Mouse (Mus musculus) layer of hippocampus, adult 9-10 months (tissue): ENCODE data around the gene Rac3.
"Not testable (repeated sequence)": the region's sequence is repeated elsewhere in the genome, so short reads cannot be mapped to it uniquely, and the experiment has no call there.

Experiments used
- DNase-seq: peaks from one replicate; pipeline ENCODE4 v3.0.0; 2022; ENCODE audit warnings: low spot score

The Rac3 gene

DNA sequence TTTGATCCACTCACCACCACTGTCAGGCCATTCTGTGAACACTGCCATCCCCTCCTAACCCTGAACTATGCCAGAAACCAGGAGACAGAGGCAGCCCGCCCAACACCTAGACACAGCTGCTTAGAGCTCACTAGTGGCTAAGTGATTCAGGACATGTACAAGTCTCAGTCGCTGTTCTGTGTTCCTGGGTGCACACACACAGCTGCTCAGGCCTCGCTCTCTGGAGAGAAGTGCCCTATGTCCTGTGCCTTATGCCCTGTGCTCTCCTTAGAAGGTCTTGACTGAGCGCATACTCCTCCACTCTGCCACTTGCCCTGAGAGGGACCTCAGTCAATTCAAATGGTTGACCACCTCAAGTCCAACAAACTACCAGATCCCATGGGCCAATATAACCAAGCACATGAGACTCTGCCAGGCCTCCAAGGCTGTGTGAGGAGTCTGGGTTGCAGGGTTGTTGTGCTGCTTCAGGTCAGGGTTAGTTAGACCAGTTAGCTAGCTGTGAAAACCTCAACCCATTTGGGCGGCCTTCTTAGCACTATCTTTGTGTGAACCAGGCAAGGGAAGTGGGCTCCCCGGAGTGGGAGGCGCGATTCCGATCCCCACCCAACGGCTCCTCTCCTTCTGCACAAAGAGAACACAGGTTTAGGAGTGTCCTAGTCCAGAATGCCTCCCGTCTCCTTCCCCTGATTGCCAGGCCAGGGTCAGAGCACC is 7.4 kb downstream of the Rac3 start:
- DNase-seq = no peak

DNA sequence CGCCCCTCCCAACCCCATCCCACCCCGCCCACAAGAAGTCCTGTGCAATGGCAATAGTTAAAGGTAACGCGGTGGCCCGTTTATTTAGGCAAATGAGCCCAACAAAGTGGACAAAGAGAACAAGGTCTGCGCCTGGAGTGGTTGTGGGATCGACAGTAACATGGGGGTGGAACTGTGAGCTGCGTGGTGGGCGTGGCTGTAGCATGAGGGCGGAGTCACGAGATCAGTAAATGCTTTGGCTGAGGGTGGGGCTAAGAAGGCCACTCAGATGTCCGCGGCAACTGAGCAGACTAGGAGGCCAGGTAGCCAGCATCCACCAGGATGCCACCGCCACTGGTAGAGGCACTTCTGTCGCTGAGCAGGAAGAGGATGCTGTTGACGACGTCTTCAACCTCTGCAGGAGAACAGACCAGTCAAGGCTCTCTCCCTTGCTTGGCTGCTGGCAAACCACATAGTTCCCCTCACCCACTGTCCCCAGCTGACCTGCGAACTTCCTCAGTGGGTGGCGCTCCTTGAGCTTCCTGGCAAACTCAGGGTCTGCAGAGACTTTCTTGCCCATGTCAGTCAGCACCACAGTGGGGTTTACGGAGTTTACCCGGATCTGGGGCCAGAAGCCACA is 8.3 kb downstream of the Rac3 start:
- DNase-seq = not testable (repeated sequence)

DNA sequence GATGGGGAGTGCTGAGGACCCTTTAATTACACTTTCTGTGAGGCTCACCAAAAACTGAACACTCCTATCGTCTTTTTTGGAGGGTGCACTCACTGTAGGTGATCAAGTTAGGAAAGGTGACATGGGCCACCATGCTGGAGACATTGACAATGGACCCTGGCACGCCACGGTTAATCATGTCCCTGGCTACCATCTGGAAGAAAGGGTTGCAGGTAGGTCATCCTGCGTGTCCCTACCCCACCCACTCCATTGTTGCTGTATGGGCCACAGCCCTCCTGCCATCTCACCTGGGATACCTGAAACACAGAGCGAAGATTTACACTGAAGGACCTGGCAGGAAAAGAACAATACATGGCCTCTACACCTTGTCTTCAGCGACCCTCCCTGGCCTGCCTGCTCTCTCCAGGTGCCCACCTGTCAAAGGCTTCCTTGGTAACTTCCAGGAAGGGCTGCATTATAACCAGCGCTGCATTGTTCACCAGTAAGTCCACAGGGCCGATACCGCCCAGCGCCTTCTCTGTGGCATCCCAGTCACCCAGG is 9.1 kb downstream of the Rac3 start:
- DNase-seq = no peak

DNA sequence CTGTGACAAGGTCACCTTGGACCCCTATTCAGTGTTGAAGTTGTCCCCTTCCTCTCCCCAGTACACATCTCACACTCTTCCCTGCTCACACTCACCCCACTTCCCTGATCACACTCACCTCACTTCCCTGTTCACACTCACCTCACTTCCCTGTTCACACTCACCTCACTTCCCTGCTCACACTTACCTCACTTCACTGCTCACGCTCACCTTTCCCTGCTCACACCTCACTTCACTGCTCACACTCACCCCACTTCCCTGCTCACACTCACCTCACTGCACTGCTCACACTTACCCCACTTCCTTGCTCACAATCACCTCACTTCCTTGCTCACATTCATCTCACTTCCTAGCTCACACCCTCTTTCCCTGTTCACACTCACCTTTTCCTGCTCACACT is 10.1 kb downstream of the Rac3 start:
- no peak for DNase-seq

DNA sequence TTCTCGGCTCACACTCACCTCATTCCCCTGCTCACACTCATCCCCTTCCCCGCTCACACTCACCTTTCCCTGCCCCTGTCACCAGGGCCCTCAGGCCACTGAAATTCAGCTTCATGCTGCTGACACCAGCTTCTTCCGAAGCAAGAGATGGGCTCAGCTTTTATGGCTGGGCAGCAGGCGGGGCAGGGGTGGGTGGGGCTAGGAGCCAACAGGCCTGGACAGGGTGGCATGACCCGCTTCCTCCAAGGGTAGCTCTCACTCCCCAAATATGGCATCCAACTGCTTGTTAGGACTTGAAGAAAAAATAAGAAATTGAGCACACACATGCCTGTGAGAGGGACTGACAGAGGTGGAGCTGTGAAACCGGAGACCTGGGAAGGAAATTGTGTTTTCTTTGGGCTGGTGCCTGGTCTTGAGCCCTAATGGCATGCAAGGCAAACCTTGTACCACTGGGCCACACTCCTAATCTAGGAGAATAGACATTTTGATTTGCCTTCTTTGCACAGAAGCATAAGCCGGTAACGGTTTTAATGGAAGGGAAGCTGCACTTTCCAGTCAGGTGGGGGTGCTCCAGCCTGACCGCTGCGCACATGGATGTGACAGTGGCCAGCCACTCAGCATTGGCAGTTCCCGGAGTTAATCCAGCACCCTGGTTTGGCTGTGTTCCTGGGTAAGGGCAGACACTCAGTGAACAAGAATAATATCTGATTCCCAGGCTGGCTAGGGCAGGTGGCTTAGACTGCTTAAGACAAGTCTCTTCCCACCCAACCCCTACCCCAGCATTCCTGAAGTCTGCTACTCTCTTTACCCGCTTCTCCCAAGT is 10.8 kb downstream of the Rac3 start, which contains the start of gene Cbr2:
Gene Cbr2, minus strand, starts transcription at position 257 of the 823 bp plus-strand sequence.
- no peak for DNase-seq

DNA sequence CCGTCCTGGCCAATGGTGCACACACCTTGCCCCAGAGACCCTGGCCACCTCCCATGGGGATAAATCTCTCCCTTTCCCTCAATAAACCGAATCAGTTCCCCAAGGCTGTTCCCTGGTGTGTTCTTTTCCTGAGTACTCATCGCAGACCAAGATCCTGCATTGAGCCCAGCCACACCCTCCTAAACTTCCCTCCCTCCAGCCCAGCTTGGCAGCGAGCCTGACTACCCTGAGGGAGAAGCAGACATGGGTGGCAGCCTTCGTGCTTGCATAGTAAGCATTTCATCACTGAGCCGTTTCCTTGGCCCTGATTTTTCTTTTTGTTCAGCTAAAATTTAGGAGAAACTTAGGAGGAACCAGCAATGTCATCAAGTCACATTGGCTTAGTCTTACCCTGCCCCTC is 12.3 kb downstream of the Rac3 start:
- DNase-seq = no peak

DNA sequence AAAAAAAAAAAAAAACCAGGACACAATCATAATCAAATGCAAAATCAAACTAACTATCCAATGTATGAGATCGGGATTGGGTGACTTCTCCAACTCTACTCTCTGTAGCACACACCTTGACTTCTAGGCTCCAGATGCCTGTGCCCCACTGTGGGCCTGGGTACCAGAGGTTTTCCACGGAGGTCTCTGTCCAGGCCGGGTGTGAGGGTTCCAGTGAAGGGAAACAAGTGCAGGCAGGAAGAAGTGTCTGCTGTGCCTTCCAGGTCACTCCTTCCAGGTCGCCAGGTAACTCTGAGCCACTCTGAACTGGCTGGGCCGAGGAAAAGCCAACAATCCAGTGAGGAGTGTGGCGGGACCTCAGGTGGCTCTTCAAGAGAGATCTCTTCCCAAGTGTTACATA is 15.2 kb downstream of the Rac3 start:
- DNase-seq = no peak

DNA sequence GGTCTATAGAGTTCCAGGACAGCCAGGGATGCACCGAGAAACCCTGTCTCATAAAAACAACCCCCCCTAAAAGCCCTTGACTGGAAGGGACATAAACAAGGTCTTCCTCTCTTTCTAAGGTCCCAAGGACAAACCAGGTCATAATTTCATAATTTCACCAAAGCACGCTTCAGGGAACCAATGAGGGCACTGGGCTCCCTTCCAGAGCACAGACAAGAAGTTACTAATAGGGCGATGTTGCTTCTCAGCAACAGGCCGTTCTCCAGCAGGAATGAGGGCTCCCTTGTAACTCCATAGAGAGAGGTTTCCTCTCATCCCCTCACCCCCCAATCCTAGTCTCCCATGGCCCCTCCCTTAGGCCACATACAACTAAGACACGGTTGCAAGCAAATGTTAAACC is 19.7 kb downstream of the Rac3 start:
- no peak for DNase-seq

DNA sequence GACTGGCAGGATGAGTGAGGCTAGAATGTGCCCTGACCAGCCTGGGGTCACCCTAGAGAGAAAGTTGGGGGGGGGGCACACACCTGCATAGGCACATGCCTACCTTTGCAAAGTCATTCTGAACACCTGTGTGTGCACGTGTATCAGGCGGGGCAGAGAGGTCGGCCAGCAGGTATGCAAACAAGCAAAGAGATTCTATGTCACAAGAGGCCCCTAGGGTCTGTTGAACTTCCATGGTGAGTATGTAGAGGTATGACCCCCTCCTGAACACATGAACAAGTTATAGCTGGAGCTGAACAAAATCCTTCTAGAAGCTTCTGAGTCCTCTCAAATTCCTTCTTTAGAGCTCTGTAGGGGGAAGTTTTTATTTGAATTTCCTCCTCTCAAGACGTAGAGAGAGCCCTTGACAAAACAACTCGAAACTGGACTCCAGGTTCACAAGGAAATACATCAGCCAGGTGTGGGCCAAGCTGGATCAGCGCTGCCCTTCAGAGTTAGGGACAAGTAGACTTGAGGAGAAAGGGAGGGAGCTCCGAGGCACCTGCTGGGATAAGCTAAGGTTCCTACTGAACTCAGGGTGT is 22.9 kb downstream of the Rac3 start:
- no peak for DNase-seq

DNA sequence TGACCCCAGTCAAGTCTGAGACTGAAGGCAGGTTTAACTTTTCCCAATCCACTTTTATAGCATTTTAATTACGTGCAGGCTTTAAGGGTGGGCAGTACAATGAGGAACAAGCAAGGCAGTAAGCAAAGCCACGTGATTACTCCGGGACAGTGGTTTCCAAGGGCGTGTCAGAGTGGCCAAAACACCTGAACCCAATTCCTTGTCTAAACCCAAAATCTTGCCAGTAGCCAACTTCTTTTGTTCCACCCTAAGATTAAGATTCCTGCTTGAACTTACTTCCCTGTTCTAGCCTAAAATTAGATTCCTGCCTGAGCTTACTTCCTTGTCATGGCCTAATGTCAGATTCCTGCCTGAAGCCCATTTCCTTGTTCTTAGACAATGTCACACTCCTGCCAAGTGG is 26.7 kb downstream of the Rac3 start:
- no peak for DNase-seq

DNA sequence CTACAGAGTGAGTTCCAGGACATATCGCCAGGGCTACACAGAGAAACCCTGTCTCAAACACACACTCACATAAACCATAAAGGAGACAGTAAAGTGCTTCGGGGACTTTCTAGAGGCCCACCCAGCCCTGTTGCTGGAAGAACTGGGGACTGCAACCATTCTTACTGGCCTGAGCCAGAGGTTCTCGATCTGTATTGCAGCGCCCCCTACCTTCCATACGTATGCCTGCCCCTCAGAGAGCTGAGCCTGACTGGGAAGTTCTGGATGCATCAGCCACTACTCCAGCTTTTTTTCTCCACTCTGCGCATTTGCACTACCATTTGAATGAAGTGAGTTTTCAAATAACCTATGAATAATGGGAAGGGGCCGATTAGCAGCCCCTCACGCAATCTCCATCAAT is 28.2 kb downstream of the Rac3 start:
- DNase-seq = no peak

DNA sequence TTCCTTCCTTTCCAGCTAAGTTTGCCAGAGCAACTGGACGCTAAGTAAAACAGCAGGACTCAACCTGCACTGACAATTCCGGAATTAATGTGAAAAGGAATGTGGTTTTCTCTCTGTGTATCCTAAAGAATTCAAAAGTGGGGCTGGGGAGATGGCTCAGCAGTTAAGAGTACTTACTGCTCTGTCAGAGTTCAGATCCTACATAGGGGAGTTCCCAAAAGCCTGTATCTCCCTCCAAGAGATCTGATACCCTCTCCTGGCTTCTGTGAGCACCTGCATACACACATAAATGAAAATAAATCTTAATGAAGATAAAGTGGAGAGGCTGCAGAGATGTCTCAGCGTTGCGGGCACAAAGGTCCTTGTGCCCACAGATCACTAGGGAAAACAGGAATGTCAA is 30.3 kb downstream of the Rac3 start:
- DNase-seq = no peak

DNA sequence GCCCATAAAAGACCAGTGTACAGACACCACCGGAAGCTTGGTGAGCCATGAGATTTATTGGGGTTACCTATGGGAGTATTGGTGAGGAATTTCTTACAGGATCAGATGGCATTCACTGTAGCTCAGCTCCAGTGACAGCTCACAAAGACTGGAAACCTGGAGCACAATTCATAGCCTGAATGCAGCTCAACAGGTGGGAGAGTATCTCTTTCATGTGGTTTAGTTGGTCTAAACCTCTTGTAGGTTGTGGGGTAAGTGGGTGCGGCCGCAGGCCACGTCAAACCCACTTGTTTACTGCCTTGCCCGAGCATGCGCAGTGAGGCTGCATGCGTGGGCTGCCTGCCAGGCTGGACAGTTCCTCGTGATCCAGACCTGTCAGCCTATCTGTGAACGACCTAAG is 39.0 kb downstream of the Rac3 start:
- no peak for DNase-seq

DNA sequence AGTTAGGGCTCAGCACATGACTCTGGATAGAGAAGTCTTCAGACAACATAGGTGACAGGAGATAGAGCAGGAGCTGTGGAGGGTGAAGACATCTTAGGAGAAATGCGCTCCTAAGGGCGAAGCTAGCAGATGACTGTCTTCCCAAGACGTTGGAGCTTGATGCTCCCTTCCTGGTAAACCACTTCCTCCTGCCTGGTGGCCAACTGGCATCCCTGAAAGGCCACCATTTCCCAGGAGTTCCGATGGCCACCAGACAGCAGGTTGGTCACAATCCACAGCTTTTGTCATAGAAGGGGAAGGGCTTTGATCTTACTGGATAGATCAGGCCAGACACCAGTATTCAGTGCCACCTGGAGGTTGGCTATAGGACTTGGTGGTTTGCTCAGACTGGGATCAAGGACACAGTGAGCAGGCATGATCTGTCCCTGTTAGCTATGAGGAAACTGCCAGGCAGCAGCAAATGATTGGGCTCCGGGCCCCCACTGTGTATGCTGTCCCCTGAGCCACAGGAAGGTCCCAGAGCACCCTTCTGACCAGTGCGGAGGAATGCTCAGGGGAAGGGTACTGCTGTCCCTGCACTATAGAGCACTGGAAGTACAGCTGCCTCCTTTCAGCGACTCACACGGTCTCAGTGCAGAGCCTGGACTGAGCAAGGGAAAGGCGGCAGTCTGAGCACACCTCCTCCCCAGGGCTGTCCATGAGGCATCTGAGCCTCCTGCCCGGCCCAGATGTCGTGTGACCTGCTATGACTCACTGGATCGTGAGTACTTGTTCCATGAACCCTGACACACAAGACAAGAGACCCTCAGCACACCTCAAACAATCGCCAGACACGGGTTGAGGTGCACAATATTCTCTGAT is 40.8 kb downstream of the Rac3 start:
- no peak for DNase-seq

DNA sequence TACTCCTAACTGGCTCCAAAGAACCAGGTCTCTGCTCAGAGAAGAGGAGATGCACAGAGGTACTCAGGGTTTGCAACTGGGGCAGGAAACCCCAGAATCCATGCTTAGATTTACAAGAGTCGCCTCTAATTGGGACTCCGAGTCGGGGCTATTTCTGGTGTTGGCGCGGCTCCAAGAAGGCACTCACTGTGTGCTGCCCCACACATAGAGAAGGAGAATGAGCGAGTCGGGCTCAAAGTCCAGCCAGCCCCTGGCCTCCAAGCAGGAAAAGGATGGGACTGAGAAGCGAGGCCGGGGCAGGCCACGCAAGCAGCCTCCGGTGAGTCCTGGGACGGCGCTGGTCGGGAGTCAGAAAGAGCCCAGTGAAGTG is 41.4 kb downstream of the Rac3 start, which contains the start of gene Hmga1b:
Gene Hmga1b, plus strand, starts transcription at position 123 of the 370 bp plus-strand sequence.
- not testable (repeated sequence) for DNase-seq

DNA sequence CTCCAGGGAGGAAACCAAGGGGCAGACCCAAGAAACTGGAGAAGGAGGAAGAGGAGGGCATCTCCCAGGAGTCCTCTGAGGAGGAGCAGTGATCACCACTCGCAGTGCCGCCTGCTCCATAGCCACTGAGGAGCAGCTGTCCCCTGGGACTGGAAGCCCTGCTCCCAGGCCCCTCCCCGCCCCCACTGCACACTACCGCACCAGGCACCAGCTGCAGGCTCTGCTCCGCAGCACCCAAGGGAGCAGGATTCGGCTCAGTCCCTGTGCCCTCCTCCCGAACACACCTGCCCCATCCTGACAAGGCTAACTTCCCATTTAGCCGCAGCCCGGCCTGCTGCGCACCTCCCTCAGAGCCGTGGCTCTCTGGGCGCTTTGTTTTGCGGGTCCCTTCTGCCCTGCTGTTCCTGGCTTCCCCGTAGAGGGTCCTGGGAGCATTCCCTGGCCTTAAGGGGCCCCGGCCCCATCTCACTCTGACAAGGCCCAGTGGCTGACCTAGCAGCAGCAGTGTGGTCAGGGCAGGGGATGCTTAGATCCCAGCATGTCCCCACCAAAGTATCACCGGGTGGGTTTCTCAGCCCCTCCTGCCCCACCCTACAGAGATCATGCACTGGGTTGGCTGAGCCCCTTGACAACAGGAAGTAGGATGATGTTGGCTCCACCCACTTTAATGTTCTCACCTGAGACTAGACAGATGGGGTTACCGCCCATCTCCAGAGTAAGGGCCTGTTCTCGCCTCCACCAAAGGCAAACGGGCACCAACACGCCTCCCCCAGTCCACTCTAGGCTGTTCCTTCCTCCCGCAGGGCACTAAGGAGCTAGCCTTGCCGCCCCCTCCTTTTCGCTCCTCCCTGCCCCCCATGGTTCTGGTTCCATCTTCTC is 42.1 kb downstream of the Rac3 start:
- not testable (repeated sequence) for DNase-seq

DNA sequence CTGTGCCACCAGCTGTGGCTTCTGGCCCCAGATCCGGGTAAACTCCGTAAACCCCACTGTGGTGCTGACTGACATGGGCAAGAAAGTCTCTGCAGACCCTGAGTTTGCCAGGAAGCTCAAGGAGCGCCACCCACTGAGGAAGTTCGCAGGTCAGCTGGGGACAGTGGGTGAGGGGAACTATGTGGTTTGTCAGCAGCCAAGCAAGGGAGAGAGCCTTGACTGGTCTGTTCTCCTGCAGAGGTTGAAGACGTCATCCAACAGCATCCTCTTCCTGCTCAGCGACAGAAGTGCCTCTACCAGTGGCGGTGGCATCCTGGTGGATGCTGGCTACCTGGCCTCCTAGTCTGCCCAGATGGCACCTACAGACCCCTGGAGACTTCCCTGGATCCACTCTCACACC is 45.8 kb downstream of the Rac3 start:
- DNase-seq = not testable (repeated sequence)

DNA sequence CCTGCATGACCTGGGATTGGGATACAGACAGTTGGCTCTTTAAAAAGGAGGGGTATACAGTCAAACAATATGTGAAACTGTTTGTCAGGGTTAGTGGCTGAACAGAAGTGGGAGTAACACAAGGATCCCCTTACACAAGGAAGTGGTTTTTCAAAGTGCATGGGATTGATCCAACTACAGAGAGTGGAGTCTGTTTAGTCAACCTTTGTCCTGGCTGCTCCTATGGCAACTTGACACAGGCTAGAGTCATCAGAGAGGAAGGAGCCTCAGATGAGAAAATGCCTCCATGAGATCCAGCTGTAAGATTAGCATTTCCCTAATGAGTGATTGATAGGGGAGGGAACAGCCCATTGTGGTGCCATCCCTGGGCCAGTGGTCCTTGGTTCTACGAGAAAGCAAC is 46.9 kb downstream of the Rac3 start:
- no peak for DNase-seq

DNA sequence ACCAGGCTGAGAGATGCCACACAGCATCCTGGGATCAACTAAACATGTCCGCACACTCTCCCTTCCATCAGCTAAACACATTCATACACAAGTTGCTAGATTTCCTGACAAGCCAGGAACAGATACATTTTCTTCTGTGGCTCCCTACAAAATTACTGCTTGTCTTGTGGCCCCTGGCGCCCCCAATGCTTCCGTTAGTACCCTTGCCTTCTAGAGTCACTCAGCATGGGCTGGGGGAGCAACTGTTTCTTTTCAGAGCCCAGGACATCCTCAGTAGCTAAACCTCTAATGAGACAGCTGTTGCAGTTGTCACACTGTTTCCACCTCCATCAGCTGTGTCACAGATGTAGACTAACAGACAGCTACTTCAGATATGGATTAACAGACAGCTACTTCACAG is 51.5 kb downstream of the Rac3 start:
- DNase-seq = no peak
